Mouse (Mus musculus): ENCODE measurements at regions not wholly inside any gene's neighbourhood (a gene's known extent, or its start where the extent isn't known, plus 50 kb on each side); places are given as distances from the start of the nearest gene placed in this dataset.

- Histone ChIP-seq H3K36me3 (ENCODE audit: control insufficient read depth, insufficient read depth, low read length) (no peaks in the 10 kb centered on the region), H3K27ac (replicated peaks; ENCODE audit: insufficient read depth, low read depth, low read length) (no peak overlapping the region), H3K27me3 (ENCODE audit: control insufficient read depth, insufficient read depth, low read length) (no peaks in the 10 kb centered on the region), H3K79me2 (ENCODE audit: control insufficient read depth, insufficient read depth, low read length) (no peaks in the 10 kb centered on the region), H3K9ac (ENCODE audit: low read depth, low read length) (no peak overlapping the region), H3K4me3 (ENCODE audit: insufficient read depth, low read depth, low read length) (no peak overlapping the region), H3K4me1 (ENCODE audit: control insufficient read depth, insufficient read depth, low read length) (no peaks in the 10 kb centered on the region)
- no peak for TF ChIP-seq POLR2A (IDR thresholded peaks at IDR 0.05; ENCODE audit: extremely low read depth, insufficient read depth, low read length)
- TF ChIP-seq CTCF (IDR thresholded peaks at IDR 0.05; ENCODE audit: low read depth, low read length): no peak
- 79% methylated on average over 11 of the region's 11 CpGs for WGBS
- DNase-seq (ENCODE audit: extremely low read depth, low read depth, low spot score): no peak
Observed at GRCm38 (mm10) chr1:155023324-155023723, 76.1 kb downstream of the Ier5 start.

- DNase-seq (ENCODE audit: extremely low read depth, low read depth, low spot score): no peak
- H3K4me1 ChIP-seq (ENCODE audit: control insufficient read depth, insufficient read depth, low read length): no peaks in the 10 kb centered on the region
- TF ChIP-seq CTCF (IDR thresholded peaks at IDR 0.05; ENCODE audit: low read depth, low read length) (no peak), POLR2A (IDR thresholded peaks at IDR 0.05; ENCODE audit: extremely low read depth, insufficient read depth, low read length) (no peak)
- WGBS: 87% methylated on average over 3 of the region's 3 CpGs
- no peaks in the 10 kb centered on the region for H3K36me3 ChIP-seq (ENCODE audit: control insufficient read depth, insufficient read depth, low read length)
- H3K4me3 ChIP-seq (ENCODE audit: insufficient read depth, low read depth, low read length): no peak overlapping the region
- no peak overlapping the region for H3K27ac ChIP-seq (replicated peaks; ENCODE audit: insufficient read depth, low read depth, low read length)
- H3K9ac ChIP-seq (ENCODE audit: low read depth, low read length): no peak overlapping the region
- H3K27me3 ChIP-seq (ENCODE audit: control insufficient read depth, insufficient read depth, low read length): no peaks in the 10 kb centered on the region
- H3K79me2 ChIP-seq (ENCODE audit: control insufficient read depth, insufficient read depth, low read length): no peaks in the 10 kb centered on the region
Observed at GRCm38 (mm10) chr1:155015669-155016068, 83.8 kb downstream of the Ier5 start.

GRCm38 (mm10) chr1:155014944-155015343 is 84.5 kb downstream of the Ier5 start:
- no peak overlapping the region for H3K9ac ChIP-seq (ENCODE audit: low read depth, low read length)
- H3K79me2 ChIP-seq (ENCODE audit: control insufficient read depth, insufficient read depth, low read length): no peaks in the 10 kb centered on the region
- no peaks in the 10 kb centered on the region for H3K27me3 ChIP-seq (ENCODE audit: control insufficient read depth, insufficient read depth, low read length)
- no peak for DNase-seq (ENCODE audit: extremely low read depth, low read depth, low spot score)
- H3K27ac ChIP-seq (replicated peaks; ENCODE audit: insufficient read depth, low read depth, low read length): no peak overlapping the region
- 85% methylated on average over 3 of the region's 3 CpGs for WGBS
- H3K4me1 ChIP-seq (ENCODE audit: control insufficient read depth, insufficient read depth, low read length): no peaks in the 10 kb centered on the region
- no peaks in the 10 kb centered on the region for H3K36me3 ChIP-seq (ENCODE audit: control insufficient read depth, insufficient read depth, low read length)
- H3K4me3 ChIP-seq (ENCODE audit: insufficient read depth, low read depth, low read length): no peak overlapping the region
- no peak for TF ChIP-seq POLR2A (IDR thresholded peaks at IDR 0.05; ENCODE audit: extremely low read depth, insufficient read depth, low read length)
- no peak for TF ChIP-seq CTCF (IDR thresholded peaks at IDR 0.05; ENCODE audit: low read depth, low read length)

GRCm38 (mm10) chr1:155013784-155014183 is 85.7 kb downstream of the Ier5 start:
- Histone ChIP-seq H3K4me3 (ENCODE audit: insufficient read depth, low read depth, low read length) (no peak overlapping the region), H3K9ac (ENCODE audit: low read depth, low read length) (no peak overlapping the region), H3K27me3 (ENCODE audit: control insufficient read depth, insufficient read depth, low read length) (no peaks in the 10 kb centered on the region), H3K36me3 (ENCODE audit: control insufficient read depth, insufficient read depth, low read length) (no peaks in the 10 kb centered on the region), H3K27ac (replicated peaks; ENCODE audit: insufficient read depth, low read depth, low read length) (no peak overlapping the region), H3K4me1 (ENCODE audit: control insufficient read depth, insufficient read depth, low read length) (no peaks in the 10 kb centered on the region), H3K79me2 (ENCODE audit: control insufficient read depth, insufficient read depth, low read length) (no peaks in the 10 kb centered on the region)
- no peak for DNase-seq (ENCODE audit: extremely low read depth, low read depth, low spot score)
- WGBS: 9% methylated on average over 4 of the region's 4 CpGs
- TF ChIP-seq POLR2A (IDR thresholded peaks at IDR 0.05; ENCODE audit: extremely low read depth, insufficient read depth, low read length) (no peak), CTCF (IDR thresholded peaks at IDR 0.05; ENCODE audit: low read depth, low read length) (no peak)

- Histone ChIP-seq H3K36me3 (ENCODE audit: control insufficient read depth, insufficient read depth, low read length) (no peaks in the 10 kb centered on the region), H3K27ac (replicated peaks; ENCODE audit: insufficient read depth, low read depth, low read length) (no peak overlapping the region)
- WGBS: 59% methylated on average over 4 of the region's 4 CpGs
Observed at GRCm38 (mm10) chr1:155013361-155013760, 86.1 kb downstream of the Ier5 start.

GRCm38 (mm10) chr1:155006539-155007486 is 92.6 kb downstream of the Ier5 start:
- H3K36me3 ChIP-seq (ENCODE audit: control insufficient read depth, insufficient read depth, low read length): no peaks in the 10 kb centered on the region
- 20% methylated on average over 16 of the region's 16 CpGs for WGBS
- no peak overlapping the region for H3K9ac ChIP-seq (ENCODE audit: low read depth, low read length)
- DNase-seq (ENCODE audit: extremely low read depth, low read depth, low spot score): peak; percentile 60
- H3K4me1 ChIP-seq (ENCODE audit: control insufficient read depth, insufficient read depth, low read length): no peaks in the 10 kb centered on the region
- no peak overlapping the region for H3K4me3 ChIP-seq (ENCODE audit: insufficient read depth, low read depth, low read length)
- TF ChIP-seq CTCF (IDR thresholded peaks at IDR 0.05; ENCODE audit: low read depth, low read length) (peak; percentile 100), POLR2A (IDR thresholded peaks at IDR 0.05; ENCODE audit: extremely low read depth, insufficient read depth, low read length) (no peak)
- no peaks in the 10 kb centered on the region for H3K79me2 ChIP-seq (ENCODE audit: control insufficient read depth, insufficient read depth, low read length)
- no peak overlapping the region for H3K27ac ChIP-seq (replicated peaks; ENCODE audit: insufficient read depth, low read depth, low read length)
- H3K27me3 ChIP-seq (ENCODE audit: control insufficient read depth, insufficient read depth, low read length): no peaks in the 10 kb centered on the region; the same call in 1 of the 2 replicates

More at GRCm38 (mm10) chr1:155013361-155013760, 86.1 kb downstream of the Ier5 start:
- H3K4me3 ChIP-seq (ENCODE audit: insufficient read depth, low read depth, low read length): no peak overlapping the region
- H3K4me1 ChIP-seq (ENCODE audit: control insufficient read depth, insufficient read depth, low read length): no peaks in the 10 kb centered on the region
- no peak for DNase-seq (ENCODE audit: extremely low read depth, low read depth, low spot score)
- no peaks in the 10 kb centered on the region for H3K27me3 ChIP-seq (ENCODE audit: control insufficient read depth, insufficient read depth, low read length)
- no peak overlapping the region for H3K9ac ChIP-seq (ENCODE audit: low read depth, low read length)
- H3K79me2 ChIP-seq (ENCODE audit: control insufficient read depth, insufficient read depth, low read length): no peaks in the 10 kb centered on the region
- TF ChIP-seq CTCF (IDR thresholded peaks at IDR 0.05; ENCODE audit: low read depth, low read length): no peak
- TF ChIP-seq POLR2A (IDR thresholded peaks at IDR 0.05; ENCODE audit: extremely low read depth, insufficient read depth, low read length): no peak

Measured in liver, adult 2 months (tissue).